Mouse (Mus musculus) brain, embryonic 14.5 days (tissue): ENCODE measurements around the gene Surf2.

Source experiments
- CTCF ChIP-seq: fragments of 200-500 bp; IDR thresholded peaks from 2 replicates; pipeline ENCODE4 v1.5.1; 2012; ENCODE audit warnings: inconsistent platforms, mild to moderate bottlenecking, moderate library complexity, borderline replicate concordance; ENCODE audit not compliant: insufficient read depth, insufficient read length; ENCODE audit errors: extremely low read depth
- POLR2A ChIP-seq: fragments of 200-500 bp; IDR thresholded peaks from 2 replicates; pipeline ENCODE4 v1.6.1; 2012; ENCODE audit warnings: mild to moderate bottlenecking, inconsistent platforms, borderline replicate concordance; ENCODE audit not compliant: poor library complexity, insufficient read depth, insufficient read length, severe bottlenecking; ENCODE audit errors: extremely low read depth

DNA sequence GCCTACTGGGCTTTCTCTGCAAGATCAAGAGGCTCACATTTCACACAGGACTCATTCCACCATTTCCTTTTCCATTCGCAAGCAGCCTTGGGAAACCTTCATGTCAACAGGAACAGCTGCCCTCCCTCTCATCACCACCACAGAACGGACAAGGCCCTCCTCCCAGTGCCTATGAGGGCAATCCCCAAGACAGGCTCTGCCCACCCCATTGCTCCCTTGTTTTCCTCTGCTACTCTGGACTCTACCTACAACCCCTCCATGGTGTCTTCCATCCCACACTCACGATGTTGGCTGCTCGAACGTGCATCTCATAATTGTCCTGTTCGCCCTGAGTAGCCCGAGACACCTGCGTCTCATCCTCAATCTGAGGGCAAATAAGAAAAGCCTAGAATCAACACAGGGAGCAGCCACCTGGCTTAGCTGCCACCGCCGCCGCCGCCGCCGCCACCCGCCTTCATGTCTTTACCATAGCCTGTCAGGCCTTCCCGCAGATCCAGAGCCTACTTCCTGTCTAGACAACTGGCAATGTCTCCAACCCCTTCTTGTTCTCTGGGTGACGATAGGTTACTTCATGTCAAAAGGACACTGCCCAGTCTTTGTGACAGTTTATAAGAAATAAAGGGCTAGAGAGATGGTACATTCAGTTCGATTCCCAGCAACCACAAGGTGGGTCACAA lies 7.3 kb upstream of the Surf2 start:
- TF ChIP-seq CTCF (no peak), POLR2A (no peak)
